Mouse (Mus musculus) kidney, embryonic 14.5 days (tissue): ENCODE results near the gene Nodal. TPM values are rescaled to one million over a fixed set of nuclear protein-coding genes. Genes with fewer than 3 reads are reported as not detected.

Source experiments
- ATAC-seq: fragments of 200-750 bp; cut with Nextera tagmentation; 2 replicates; pipeline ENCODE4 v1.8.0; 2017; ENCODE audit warnings: moderate number of reproducible peaks, mild to moderate bottlenecking, moderate TSS enrichment, moderate library complexity; ENCODE audit not compliant: low FRiP score, low TSS enrichment
- H3K27ac ChIP-seq: fragments of 300-500 bp; sonication (generic); 2 replicates; pipeline ENCODE4 v1.5.1; 2014; ENCODE audit warnings: low read depth, mild to moderate bottlenecking, low read length, moderate library complexity, mixed read lengths
- H3K27me3 ChIP-seq: fragments of 300-500 bp; sonication (generic); 2 replicates; pipeline ENCODE4 v1.6.1; 2014; ENCODE audit warnings: mild to moderate bottlenecking, low read length; ENCODE audit not compliant: control insufficient read depth, insufficient read depth
- H3K36me3 ChIP-seq: fragments of 300-500 bp; sonication (generic); 2 replicates; pipeline ENCODE4 v1.6.1; 2014; ENCODE audit warnings: low read length, mixed read lengths; ENCODE audit not compliant: control insufficient read depth, insufficient read depth
- H3K4me1 ChIP-seq: fragments of 300-500 bp; sonication (generic); 2 replicates; pipeline ENCODE4 v1.6.1; 2014; ENCODE audit warnings: low read length, mixed read lengths; ENCODE audit not compliant: control insufficient read depth, insufficient read depth
- H3K4me2 ChIP-seq: fragments of 300-500 bp; sonication (generic); replicated peaks from 2 replicates; pipeline ENCODE4 v1.6.1; 2014; ENCODE audit warnings: low read depth, mild to moderate bottlenecking, low read length
- H3K4me3 ChIP-seq: fragments of 300-500 bp; sonication (generic); 2 replicates; pipeline ENCODE4 v1.5.1; 2014; ENCODE audit warnings: mild to moderate bottlenecking, low read length
- H3K9ac ChIP-seq: fragments of 300-500 bp; sonication (generic); 2 replicates; pipeline ENCODE4 v1.6.1; 2014; ENCODE audit warnings: low read depth, mild to moderate bottlenecking, low read length, moderate library complexity
- H3K9me3 ChIP-seq: fragments of 300-500 bp; sonication (generic); 2 replicates; pipeline ENCODE4 v1.6.1; 2016; ENCODE audit warnings: low read length; ENCODE audit not compliant: control insufficient read depth
- WGBS: fragments of 180-500 bp; shearing (Covaris S2); extraction: QIAGEN DNeasy Blood & Tissue Kit; methylation state at CpG from one replicate; pipeline ENCODE4 v1.1.7; 2014; 5-methylcytosine and 5-hydroxymethylcytosine counted together
- polyA plus RNA-seq: library from polyadenylated mRNA; unstranded; fragments of >200 nt; fragmentation: Nextera tagmentation; extraction: Ambion mirVana; gene quantifications from 2 replicates; pipeline ENCODE4 v1.2.1, GENCODE M21; 2014

Gene Nodal
- polyA plus RNA-seq, 1 experiment from 2014 or later = 0.30 TPM

- no peak for ATAC-seq
- H3K9me3 ChIP-seq = no peaks in the 10 kb centered on the region
- no peak overlapping the region for H3K4me2 ChIP-seq
- H3K4me1 ChIP-seq = peaks cover 45% of the 10 kb centered on the region
- H3K27me3 ChIP-seq = no peaks in the 10 kb centered on the region
- H3K27ac ChIP-seq = no peak overlapping the region
- no peak overlapping the region for H3K9ac ChIP-seq
- H3K36me3 ChIP-seq = no peaks in the 10 kb centered on the region
- H3K4me3 ChIP-seq = no peak overlapping the region
- WGBS = 85% methylated on average over 5 of the region's 5 CpGs
Observed at GRCm38 (mm10) chr10:61378698-61379097, 39.1 kb upstream of the Nodal start.

GRCm38 (mm10) chr10:61379340-61380040, 38.3 kb upstream of the Nodal start:
- H3K4me2 ChIP-seq = peak overlapping the region; percentile 83; the same call in 1 of the 2 replicates

GRCm38 (mm10) chr10:61380186-61380585, 37.6 kb upstream of the Nodal start:
- peak overlapping the region; percentile 83 for H3K4me2 ChIP-seq
- no peaks in the 10 kb centered on the region for H3K36me3 ChIP-seq
- peaks cover 38% of the 10 kb centered on the region for H3K4me1 ChIP-seq
- 0 out of 2 replicates have a peak overlapping the region, but pooled peaks have one; percentile 42 for H3K27ac ChIP-seq
- peak overlapping the region; percentile 4; the same call in 1 of the 2 replicates for H3K4me3 ChIP-seq
- 19% methylated on average over 9 of the region's 9 CpGs for WGBS
- no peaks in the 10 kb centered on the region for H3K9me3 ChIP-seq
- no peak for ATAC-seq
- H3K27me3 ChIP-seq = no peaks in the 10 kb centered on the region
- peak overlapping the region; percentile 18; the same call in 1 of the 2 replicates for H3K9ac ChIP-seq

More at GRCm38 (mm10) chr10:61379340-61380040, 38.3 kb upstream of the Nodal start:
- Histone ChIP-seq H3K4me3 (no peak overlapping the region), H3K9me3 (no peaks in the 10 kb centered on the region), H3K9ac (no peak overlapping the region), H3K4me1 (peaks cover 43% of the 10 kb centered on the region), H3K36me3 (no peaks in the 10 kb centered on the region), H3K27ac (no peak overlapping the region), H3K27me3 (no peaks in the 10 kb centered on the region)
- WGBS = 90% methylated on average over 13 of the region's 13 CpGs
- ATAC-seq = no peak

DNA sequence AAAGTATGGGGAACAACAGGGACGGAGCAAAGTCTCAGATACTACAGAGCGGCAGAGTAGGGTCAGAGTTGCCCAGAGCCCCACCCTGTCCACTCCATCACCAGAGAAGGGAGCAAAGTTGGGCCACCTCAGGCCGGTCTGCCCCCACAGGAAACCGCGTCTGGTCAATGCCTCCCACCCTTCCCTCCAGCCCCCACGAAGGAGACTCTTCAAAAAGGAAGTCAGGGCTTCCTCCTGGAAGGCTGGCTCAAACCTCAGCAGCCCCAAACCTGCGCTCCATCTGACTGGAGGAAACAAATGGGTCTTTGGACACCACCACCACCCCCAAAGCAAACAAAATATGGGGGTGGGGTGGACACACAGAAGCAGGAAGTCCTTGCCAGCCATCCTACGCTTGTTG, 35.9 kb upstream of the Nodal start:
- Histone ChIP-seq H3K4me3 (peak overlapping the region; percentile 47), H3K9ac (peak overlapping the region; percentile 65; the same call in 1 of the 2 replicates), H3K9me3 (no peaks in the 10 kb centered on the region), H3K4me1 (peaks cover 35% of the 10 kb centered on the region), H3K4me2 (peak overlapping the region; percentile 83), H3K27me3 (no peaks in the 10 kb centered on the region), H3K27ac (peak overlapping the region; percentile 63; the same call in 1 of the 2 replicates), H3K36me3 (no peaks in the 10 kb centered on the region)
- 13% methylated on average over 8 of the region's 8 CpGs for WGBS
- ATAC-seq = no peak

DNA sequence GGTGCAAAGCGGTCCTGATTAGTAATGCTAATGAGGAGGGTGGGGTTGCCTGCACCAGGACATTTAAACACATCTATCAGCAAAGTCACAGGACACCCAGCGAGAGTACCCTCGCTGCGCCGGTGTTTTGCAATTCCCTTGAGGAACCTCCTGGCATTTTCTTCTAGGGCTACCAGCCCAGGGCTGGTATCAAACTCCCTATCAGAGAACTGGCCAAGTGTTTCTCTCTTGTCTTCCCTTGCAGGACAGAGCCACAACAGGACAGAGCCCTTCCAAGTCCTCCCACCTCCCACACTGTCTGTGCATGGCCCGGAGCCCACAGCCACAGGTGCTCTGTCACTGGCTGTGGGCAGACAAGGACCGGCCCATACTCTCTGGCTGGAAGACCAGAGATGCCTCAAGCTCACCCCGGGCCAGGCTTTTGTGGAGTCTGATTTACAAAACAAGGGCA, 35.5 kb upstream of the Nodal start:
- 2% methylated on average over 8 of the region's 8 CpGs for WGBS

GRCm38 (mm10) chr10:61383021-61383714, 34.6 kb upstream of the Nodal start, which contains the start of gene Pald1:
Gene Pald1, minus strand, starts transcription at chr10:61383530.
- H3K27me3 ChIP-seq = no peaks in the 10 kb centered on the region
- under 1% methylated on average over 47 of the region's 60 CpGs for WGBS

More for the DNA sequence above, 35.5 kb upstream of the Nodal start:
- no peaks in the 10 kb centered on the region for H3K27me3 ChIP-seq
- peak overlapping the region; percentile 65 for H3K9ac ChIP-seq
- H3K9me3 ChIP-seq = no peaks in the 10 kb centered on the region
- peaks cover 35% of the 10 kb centered on the region for H3K4me1 ChIP-seq
- no peak for ATAC-seq
- peak overlapping the region; percentile 47 for H3K4me3 ChIP-seq
- no peaks in the 10 kb centered on the region for H3K36me3 ChIP-seq
- H3K4me2 ChIP-seq = peak overlapping the region; percentile 83
- peak overlapping the region; percentile 63; the same call in 1 of the 2 replicates for H3K27ac ChIP-seq

GRCm38 (mm10) chr10:61383715-61384047, 34.1 kb upstream of the Nodal start:
- H3K4me2 ChIP-seq = peak overlapping the region; percentile 83
- H3K9me3 ChIP-seq = no peaks in the 10 kb centered on the region
- H3K36me3 ChIP-seq = no peaks in the 10 kb centered on the region
- H3K4me3 ChIP-seq = peak overlapping the region; percentile 47
- H3K9ac ChIP-seq = peak overlapping the region; percentile 65
- no peaks in the 10 kb centered on the region for H3K27me3 ChIP-seq
- ATAC-seq = peak; percentile 12
- H3K27ac ChIP-seq = peak overlapping the region; percentile 63
- H3K4me1 ChIP-seq = peaks cover 25% of the 10 kb centered on the region
- 2% methylated on average over 11 of the region's 11 CpGs for whole genome bisulfite sequencing

More at GRCm38 (mm10) chr10:61383021-61383714, 34.6 kb upstream of the Nodal start, which contains the start of gene Pald1:
- Histone ChIP-seq H3K9me3 (no peaks in the 10 kb centered on the region), H3K36me3 (no peaks in the 10 kb centered on the region), H3K9ac (peak within 1 kb of the TSS; percentile 65), H3K4me3 (peak within 1 kb of the TSS; percentile 47), H3K4me1 (peaks cover 27% of the 10 kb centered on the region), H3K27ac (peak within 1 kb of the TSS; percentile 63), H3K4me2 (peak within 1 kb of the TSS; percentile 83)
- peak; percentile 92 for ATAC-seq

DNA sequence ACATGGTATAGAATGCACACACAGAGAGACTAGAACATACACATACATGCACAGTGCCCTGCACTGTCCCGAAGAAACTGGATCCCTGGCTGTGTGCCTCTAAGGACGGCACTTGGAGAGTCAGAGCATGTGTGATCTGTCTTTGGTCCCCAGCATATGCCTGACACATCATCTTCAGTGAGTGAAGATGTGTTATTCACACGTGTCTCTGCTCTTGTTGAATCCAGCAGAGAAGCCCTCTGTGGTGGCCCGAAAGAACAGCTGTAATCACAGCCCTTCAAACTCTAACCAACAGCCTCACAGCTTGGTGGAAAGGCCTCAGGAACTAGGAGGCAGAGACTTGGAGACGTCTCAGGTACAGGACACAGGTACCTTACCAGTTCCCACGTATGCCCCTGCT, 32.6 kb upstream of the Nodal start:
- WGBS = 75% methylated on average over 6 of the region's 6 CpGs
- H3K9me3 ChIP-seq = no peaks in the 10 kb centered on the region
- no peak for ATAC-seq
- H3K27ac ChIP-seq = no peak overlapping the region
- peaks cover 18% of the 10 kb centered on the region for H3K4me1 ChIP-seq
- H3K36me3 ChIP-seq = no peaks in the 10 kb centered on the region
- H3K9ac ChIP-seq = no peak overlapping the region
- no peak overlapping the region for H3K4me2 ChIP-seq
- H3K4me3 ChIP-seq = no peak overlapping the region
- no peaks in the 10 kb centered on the region for H3K27me3 ChIP-seq

- no peak overlapping the region for H3K27ac ChIP-seq
- H3K9me3 ChIP-seq = no peaks in the 10 kb centered on the region
- WGBS = 41% methylated on average over 6 of the region's 6 CpGs
- no peak overlapping the region for H3K4me2 ChIP-seq
- no peak for ATAC-seq
- H3K4me3 ChIP-seq = no peak overlapping the region
- H3K36me3 ChIP-seq = no peaks in the 10 kb centered on the region
- no peaks in the 10 kb centered on the region for H3K27me3 ChIP-seq
- peaks cover 15% of the 10 kb centered on the region for H3K4me1 ChIP-seq
- no peak overlapping the region for H3K9ac ChIP-seq
Observed at GRCm38 (mm10) chr10:61386284-61386683, 31.5 kb upstream of the Nodal start.
